Mouse (Mus musculus) ES-Bruce4 (cell line): ENCODE measurements around the gene Hs3st1.

Experiments
- CTCF ChIP-seq: IDR thresholded peaks from one replicate; pipeline ENCODE4 v1.8.1; 2011; ENCODE audit warnings: low read depth, low read length
- POLR2A ChIP-seq: IDR thresholded peaks from one replicate; pipeline ENCODE4 v1.8.1; 2011; ENCODE audit warnings: low read length; ENCODE audit not compliant: insufficient read depth

DNA sequence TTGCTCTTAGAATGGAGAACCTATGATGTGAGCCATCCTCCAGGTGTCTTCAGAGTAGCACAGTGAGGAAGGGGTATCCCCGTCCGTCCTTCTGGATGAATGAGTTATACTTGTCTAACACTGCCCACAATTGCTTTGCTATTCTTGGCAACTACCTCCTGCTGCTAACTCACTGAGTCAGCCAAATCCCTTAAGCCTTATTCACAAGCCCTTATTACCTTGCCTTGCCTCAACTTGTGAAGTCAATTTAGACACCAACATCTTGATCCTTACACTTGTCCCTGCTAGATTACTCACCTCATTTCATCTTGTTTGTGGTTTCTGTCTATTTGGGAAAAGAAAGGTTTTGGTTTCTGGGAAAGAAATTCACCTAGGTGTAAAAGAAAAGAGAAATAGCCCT, 95.9 kb downstream of the Hs3st1 start:
- TF ChIP-seq CTCF (no peak), POLR2A (no peak)
